Mouse (Mus musculus): ENCODE measurements around the gene Slc25a21.
"Not testable (repeated sequence)": the region's sequence is repeated elsewhere in the genome, so short reads cannot be mapped to it uniquely, and the experiment has no call there.

Gene Slc25a21

DNA sequence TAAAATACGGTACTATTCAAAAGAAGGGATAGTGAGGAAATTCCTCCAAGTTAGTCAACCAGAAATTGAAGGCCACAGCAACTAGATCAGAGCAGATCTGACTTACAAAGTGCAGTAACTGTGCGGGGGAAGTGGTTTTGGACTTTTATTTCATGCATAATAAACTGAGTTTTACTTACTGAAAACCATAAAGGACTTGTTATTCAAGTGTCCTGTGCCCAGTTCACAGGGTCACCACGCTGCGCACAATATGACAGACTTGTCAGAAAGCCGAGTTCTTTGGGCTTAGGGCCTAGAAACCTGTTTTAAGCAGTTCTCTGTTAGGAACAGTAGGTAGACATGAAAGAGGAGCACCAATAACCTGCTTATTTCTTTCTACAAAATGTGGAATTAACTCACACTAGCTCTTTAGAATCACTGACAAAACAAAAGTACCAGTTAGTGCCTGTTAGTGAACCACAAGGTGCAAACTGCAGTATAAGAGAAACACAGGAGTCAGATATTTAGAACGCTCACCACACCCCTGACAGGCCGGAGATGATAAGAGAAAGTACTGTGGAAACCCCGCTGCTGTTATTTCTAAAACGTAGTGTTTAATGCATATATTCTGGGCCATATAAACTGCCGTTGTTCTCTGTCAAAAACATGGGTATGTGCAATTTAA is at the start of gene Slc25a21:
Slc25a21 (minus strand) TSS at position 110 of the 664 bp plus-strand sequence.
- in situ Hi-C loops (cut with MboI; ENCODE audit: low pct_unique_long_range_greater_than_20kb in 1 of 2, low sequenced_read_pairs in 2 of 2, unreplicated experiment in 1 of 2) = loop anchor here in 1 of 2 experiments (10.0 kb wide), 1 partner anchor 513 kb away; no protein-coding TSS in a partner anchor

DNA sequence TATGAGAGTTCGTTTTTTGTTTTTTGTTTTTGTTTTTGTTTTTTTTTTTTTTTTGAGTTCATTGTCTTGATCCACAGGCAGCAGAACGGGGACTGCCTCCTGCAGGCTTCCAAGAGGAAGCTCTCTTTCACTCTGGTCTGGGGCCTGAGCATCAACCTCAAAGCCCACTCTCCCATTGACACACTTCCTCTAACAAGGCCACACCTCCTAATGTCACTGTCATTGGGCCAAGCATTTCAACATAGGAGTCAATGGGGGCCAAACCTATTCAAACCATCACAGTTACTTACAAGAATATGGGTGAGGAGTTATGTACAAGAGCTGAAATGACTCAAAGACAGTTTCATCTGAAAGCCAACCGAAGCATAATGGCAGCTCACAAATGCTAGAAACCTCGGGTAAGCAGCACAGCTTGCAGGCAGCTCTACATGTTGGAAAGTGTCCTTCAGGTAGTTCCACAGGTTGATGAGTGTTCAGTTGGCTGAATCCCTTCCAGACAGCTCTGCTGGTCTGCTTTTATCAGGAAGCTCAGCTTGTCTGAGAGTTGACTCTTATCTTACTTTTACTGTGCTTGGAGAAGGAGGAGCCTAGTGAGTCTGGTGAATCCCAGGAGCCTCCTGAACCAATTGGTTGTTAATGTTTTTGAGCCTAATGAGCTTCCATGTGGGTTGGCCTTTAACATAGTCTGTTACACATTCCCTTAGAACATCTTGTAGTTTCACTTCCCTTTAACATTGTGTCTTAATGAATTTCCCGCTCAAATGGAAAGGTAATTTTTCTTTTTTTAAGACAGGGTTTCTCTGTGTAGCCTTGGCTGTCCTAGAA is 46.6 kb upstream of the Slc25a21 start:
- in situ Hi-C loops (cut with MboI; ENCODE audit: low pct_unique_long_range_greater_than_20kb in 1 of 2, low sequenced_read_pairs in 2 of 2, unreplicated experiment in 1 of 2) = loop anchor here in 1 of 2 experiments (25.0 kb wide), 1 partner anchor 293 kb away; the partner anchor contains the start of gene Foxa1

DNA sequence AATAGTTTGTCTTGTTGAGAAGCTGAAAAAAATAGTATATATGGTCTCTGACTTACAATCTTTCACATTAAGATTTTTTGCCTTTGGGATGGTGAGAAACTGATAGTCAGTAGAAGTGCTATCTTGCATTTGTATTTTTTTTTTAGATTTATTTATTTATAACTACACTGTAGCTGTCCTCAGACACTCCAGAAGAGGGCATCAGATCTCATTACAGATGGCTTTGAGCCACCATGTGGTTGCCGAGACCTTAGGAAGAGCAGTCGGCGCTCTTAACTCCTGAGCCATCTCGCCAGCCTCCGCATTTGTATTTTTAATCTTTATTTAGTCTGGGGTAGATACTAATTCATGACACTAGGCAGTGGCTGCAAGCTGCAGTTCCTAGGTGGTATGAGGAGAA is 36.1 kb upstream of the Slc25a21 start:
- in situ Hi-C loops (cut with MboI; ENCODE audit: low pct_unique_long_range_greater_than_20kb in 1 of 2, low sequenced_read_pairs in 2 of 2, unreplicated experiment in 1 of 2) = loop anchor here in 1 of 2 experiments (25.0 kb wide), 1 partner anchor 304 kb away; the partner anchor contains the start of gene Foxa1

DNA sequence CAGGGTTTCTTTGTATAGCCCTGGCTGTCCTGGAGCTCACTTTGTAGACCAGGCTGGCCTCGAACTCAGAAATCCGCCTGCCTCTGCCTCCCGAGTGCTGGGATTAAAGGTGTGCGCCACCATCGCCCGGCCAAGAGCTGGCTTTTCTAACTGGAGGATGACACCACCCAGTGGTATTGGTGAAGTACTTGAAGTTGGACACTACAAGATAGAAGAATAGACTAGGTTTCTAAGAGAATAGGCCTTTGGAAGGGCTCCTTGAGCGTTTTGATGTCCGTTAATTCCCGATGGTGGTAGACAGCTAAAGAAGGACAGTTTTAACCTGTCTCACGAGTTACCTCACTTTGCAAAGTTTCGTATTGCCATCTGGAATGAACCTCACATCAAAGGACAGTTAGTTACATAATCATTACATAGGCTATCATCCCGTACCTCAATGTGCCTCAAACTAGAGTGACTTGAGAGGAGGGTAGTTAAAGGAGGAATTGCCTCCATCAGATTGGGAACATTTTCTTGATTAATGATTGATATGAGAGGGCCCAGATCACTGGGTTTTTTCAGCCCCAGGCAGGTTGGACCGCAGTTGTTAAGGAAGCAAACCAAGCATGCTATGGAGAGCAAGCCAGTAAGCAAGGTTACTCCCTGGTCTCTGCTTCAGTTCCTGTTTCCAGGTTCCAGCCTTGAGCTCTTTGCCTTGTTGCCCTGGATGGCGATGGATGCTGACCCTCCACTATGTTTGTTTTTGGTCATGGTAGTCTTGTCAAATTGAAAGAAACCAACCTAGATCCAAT is 34.0 kb upstream of the Slc25a21 start:
- in situ Hi-C loops (cut with MboI; ENCODE audit: low pct_unique_long_range_greater_than_20kb in 1 of 2, low sequenced_read_pairs in 2 of 2, unreplicated experiment in 1 of 2) = loop anchor here in 1 of 2 experiments (25.0 kb wide), 1 partner anchor 306 kb away; the partner anchor contains the start of gene Foxa1

DNA sequence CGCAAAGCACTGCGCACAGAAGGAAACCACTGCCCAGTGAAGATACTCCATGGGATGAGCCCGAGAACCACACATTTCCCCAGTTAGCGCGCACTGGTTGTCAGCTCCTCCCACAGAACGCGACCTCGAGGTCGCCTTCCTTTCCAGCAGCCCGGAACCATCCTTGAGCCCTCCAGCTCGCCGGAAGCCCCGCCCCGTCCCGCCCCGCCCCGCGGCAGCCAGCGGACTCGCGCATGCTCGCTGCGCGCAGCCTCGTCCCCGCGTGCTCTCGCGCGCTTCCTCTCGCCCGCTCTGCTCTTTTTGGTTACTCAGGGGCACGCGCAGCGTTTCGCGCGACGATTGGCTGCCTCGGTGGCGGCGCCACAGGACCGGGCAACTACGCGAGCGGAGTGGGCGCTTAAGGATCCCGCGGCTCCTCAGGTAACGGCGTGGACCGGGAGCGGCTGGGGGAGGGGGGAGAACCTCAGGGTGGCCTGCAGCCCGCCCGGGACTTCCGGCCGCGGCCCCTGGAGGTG is 33.0 kb upstream of the Slc25a21 start, which contains the start of the genes Prps1l3 and Mipol1:
Prps1l3 (plus strand) TSS at position 221 of the 515 bp plus-strand sequence.
Mipol1 (plus strand) TSS at position 236 of the 515 bp plus-strand sequence.
- in situ Hi-C loops (cut with MboI; ENCODE audit: low pct_unique_long_range_greater_than_20kb in 1 of 2, low sequenced_read_pairs in 2 of 2, unreplicated experiment in 1 of 2) = loop anchor here in 1 of 2 experiments (25.0 kb wide), 1 partner anchor 307 kb away; the partner anchor contains the start of gene Foxa1

DNA sequence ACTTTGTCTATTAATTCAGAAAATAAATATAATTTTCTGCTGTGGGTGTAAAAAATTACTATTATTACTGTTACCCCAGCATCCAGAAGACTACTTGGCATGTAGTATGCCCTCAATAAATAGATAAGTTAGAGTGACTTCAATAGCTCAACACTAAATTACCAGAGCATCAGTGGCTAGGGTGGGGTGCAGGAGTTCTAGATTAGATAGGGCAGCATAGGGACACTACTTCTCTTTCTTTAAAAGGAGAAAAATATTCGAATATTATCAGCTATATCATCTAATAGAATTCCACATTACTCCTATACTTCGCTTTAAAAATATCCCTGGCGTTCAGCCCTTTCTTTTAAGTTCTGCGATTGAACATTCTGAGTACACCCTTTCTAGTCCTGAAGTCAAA is 32.4 kb upstream of the Slc25a21 start:
- in situ Hi-C loops (cut with MboI; ENCODE audit: low pct_unique_long_range_greater_than_20kb in 1 of 2, low sequenced_read_pairs in 2 of 2, unreplicated experiment in 1 of 2) = loop anchor here in 1 of 2 experiments (25.0 kb wide), 1 partner anchor 308 kb away; the partner anchor contains the start of gene Foxa1

DNA sequence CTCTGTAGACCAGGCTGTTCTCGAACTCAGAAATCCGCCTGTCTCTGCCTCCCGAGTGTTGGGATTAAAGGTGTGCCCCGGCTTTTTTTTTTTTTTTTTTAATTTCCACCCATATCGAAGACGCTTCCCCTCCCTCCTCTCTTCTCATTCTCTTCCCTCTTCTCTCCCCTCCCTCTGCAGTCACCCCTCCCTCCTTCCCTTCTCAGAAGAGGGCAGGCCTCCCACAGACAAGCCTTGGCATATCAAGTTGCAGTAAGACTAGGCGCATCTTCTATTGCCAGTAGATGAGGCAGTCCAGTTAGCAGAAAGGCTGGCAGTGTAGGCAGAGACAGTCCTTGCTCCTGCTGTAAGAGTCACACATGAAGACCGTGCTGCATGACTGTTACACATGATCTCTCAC is 30.5 kb upstream of the Slc25a21 start:
- in situ Hi-C loops (cut with MboI; ENCODE audit: low pct_unique_long_range_greater_than_20kb in 1 of 2, low sequenced_read_pairs in 2 of 2, unreplicated experiment in 1 of 2) = loop anchor here in 1 of 2 experiments (25.0 kb wide), 1 partner anchor 310 kb away; the partner anchor contains the start of gene Foxa1

DNA sequence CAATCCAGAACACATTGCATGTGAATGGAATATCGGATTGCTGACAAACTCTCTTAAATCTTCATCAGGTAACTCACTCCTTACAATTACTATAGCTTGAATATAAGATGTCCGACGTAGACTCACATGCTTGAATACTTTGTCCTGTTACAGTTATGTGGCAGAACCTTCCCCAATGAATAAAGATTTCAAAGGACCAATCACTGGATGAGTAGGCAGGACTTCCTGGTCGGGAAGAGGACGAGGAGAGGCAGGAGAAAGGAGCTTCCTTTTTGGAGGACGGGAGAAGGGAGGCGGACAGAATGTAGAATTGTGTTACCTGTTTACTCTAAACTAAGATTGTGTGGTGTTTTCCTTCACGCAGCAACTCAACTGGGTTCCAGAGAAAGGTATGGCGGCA is 29.1 kb upstream of the Slc25a21 start:
- in situ Hi-C loops (cut with MboI; ENCODE audit: low pct_unique_long_range_greater_than_20kb in 1 of 2, low sequenced_read_pairs in 2 of 2, unreplicated experiment in 1 of 2) = loop anchor here in 1 of 2 experiments (25.0 kb wide), 1 partner anchor 311 kb away; the partner anchor contains the start of gene Foxa1

DNA sequence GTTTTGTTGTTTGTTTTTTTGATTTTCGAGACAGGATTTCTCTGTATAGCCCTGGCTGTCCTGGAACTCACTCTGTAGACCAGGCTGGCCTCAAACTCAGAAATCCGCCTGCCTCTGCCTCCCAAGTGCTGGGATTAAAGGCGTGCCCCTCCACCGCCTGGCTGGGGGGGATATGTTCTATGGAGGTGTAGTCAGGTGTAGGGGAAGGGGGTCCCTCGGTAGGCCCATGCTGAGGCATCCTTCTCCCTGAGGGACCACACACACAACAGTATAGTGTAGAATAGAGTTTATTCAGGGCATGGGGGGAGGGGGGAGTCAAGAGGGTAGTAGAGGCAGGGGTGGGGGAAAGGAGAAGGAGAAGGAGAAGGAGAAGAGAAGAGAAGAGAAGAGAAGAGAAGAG is 15.2 kb upstream of the Slc25a21 start:
- in situ Hi-C loops (cut with MboI; ENCODE audit: low pct_unique_long_range_greater_than_20kb in 1 of 2, low sequenced_read_pairs in 2 of 2, unreplicated experiment in 1 of 2) = not testable (repeated sequence)

DNA sequence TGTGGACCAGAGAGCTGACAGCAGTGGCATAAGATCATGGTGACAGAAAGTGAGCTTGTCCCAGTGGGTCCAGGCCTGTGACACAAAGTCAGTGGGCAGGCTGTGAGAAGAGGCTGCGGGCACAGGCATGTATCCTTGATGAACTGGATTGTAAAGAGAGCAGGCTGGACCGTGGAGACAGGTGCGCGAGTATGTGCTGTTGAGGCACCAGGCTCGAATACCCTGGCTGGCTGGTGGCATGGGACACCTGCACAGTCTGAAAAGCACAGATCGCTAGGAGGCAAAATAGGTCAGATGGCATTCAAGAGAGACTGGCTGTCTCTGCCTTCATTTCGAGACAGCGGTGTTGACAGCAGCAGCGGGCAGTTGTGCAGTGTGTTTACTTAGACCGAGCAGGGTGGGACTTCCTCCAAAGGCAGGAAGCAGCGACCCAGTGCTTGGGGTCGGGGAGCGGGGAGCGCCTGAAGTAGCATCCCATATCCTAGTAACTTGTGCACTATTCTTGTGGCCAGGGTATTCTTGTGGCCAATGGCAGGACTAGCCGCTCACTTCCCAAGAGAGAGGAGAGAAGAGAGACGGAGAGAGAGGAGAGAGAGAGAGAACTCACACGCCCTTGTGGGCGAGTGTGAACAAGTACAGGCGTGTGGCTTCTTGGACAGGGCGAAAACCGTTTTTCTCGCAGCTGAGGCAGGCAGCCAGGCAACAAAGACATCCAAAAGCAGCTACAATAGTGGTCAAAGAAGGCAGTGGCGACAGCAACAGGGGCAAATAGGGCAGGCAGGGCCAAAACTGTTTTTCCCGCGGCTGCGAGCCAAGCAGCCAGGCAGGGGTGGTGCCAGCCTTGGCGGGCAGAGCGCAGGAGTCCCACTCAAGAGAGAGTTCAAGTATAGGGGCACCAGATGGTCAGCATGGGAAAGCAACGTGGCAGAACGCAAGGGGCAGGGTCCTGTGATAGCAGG is 14.4 kb upstream of the Slc25a21 start:
- in situ Hi-C loops (cut with MboI; ENCODE audit: low pct_unique_long_range_greater_than_20kb in 1 of 2, low sequenced_read_pairs in 2 of 2, unreplicated experiment in 1 of 2) = no loop called here

DNA sequence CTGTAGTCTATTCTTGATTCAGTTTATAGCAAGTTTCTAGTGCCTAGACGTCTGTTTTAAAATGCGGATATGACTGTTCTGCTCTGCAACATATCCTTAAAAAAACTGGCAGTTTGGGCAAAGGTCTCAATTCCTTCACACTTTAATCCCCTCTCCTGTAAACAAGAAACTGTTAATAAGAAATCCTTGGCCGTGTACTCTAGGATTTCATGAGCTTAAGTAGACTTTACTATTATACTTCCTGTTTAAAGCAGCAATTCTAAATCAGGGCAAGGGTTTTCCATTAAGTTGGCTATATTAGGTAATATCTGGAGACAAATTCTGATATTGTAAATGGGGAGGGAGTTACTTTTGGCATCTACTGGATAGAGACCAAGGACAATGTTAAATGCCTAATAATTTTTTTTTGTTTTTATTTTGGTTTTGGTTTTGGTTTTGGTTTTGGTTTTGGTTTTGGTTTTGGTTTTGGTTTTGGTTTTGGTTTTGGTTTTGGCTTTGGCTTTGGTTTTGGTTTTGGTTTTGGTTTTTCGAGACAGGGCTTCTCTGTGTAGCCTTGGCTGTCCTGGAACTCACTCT is 7.1 kb upstream of the Slc25a21 start:
- in situ Hi-C loops (cut with MboI; ENCODE audit: low pct_unique_long_range_greater_than_20kb in 1 of 2, low sequenced_read_pairs in 2 of 2, unreplicated experiment in 1 of 2) = no loop called here

DNA sequence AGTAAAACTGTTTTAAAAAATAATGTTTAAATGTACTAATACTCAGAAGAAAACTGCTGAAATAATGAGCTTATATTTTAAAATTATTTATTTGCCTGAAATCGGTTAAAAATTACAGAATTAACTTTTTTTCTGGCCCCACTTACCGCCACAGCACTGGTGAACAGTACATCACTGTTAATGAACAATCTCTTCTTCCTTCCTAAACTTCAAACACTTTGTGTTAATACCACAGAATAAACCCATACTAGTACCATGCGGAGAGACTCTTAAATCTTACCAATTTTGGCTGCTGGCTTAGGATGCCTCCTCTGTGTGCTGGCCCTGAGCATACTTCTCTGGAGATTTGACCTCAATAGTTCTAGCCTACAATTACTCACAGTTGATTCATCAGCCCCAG is 4.6 kb upstream of the Slc25a21 start:
- in situ Hi-C loops (cut with MboI; ENCODE audit: low pct_unique_long_range_greater_than_20kb in 1 of 2, low sequenced_read_pairs in 2 of 2, unreplicated experiment in 1 of 2) = no loop called here

DNA sequence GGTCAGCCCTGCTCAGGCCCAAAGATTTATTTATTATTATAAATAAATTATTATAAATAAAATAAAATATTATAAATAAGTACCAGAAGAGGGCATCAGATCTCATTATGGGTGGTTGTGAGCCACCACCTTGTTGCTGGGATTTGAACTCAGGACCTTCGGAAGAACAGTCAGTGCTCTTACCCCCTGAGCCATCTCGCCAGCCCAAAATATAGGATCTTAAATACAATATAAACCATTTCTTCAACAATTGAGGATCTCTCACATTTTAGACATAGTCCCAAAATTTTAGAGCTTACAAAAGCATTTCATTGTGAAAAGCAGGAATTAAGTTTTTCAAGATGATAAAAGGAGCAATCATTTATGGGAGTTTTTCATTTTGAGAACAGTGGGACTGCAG is 2.2 kb upstream of the Slc25a21 start:
- in situ Hi-C loops (cut with MboI; ENCODE audit: low pct_unique_long_range_greater_than_20kb in 1 of 2, low sequenced_read_pairs in 2 of 2, unreplicated experiment in 1 of 2) = loop anchor here in 1 of 2 experiments (10.0 kb wide), 1 partner anchor 515 kb away; no protein-coding TSS in a partner anchor

DNA sequence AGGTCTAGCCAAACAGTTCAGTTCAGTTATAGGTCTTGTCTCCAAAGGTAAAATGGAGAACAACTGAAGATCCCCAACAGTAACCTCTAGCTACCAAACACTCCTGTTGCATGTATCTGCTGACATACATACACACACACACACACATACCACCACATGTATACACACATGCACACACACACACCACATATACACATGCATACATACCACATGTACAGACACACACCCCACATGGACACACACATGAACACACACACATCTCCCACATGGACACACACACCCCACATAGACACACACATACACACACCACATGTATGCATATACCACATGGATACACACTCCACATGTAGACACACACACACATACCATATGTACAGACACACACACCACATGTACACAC is 997 bp upstream of the Slc25a21 start:
- in situ Hi-C loops (cut with MboI; ENCODE audit: low pct_unique_long_range_greater_than_20kb in 1 of 2, low sequenced_read_pairs in 2 of 2, unreplicated experiment in 1 of 2) = loop anchor here in 1 of 2 experiments (10.0 kb wide), 1 partner anchor 513 kb away; no protein-coding TSS in a partner anchor

DNA sequence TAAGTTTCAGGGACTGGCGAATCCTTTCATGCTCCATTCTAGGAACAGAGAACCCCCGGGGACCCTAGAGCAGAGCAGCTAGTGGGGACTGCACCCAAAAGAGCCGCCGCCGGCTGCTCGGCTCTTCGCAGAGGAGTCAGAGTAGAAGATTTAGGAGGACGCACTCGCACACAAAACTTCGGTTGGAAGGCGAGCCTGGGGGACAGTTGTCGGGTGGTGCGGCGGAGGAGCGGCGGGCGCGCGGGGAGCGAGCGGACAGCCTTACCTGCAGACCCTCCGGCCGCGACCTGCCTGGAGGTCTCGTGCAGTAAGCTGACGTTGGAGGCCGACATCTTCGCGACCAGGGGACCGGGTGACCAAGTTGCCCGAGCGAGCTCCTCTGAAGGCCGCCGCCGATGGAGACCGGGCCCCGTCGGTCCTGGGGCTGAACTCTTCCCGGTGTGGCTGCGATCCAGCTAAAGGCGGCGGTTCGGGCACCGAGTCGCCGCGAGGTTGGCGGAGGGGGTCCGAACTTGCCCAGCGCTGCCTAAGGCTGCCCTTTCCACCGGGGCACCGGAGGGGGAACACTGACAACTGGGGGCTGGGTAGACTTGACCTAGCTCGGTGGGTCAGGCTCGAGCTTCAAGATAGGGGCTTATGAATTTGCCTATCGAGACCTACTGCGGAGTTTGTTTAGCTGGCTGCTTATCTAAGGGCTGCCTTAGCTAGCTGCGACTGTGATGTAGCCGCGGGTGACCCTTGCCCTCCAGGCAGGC is 487 bp downstream of the Slc25a21 start:
- in situ Hi-C loops (cut with MboI; ENCODE audit: low pct_unique_long_range_greater_than_20kb in 1 of 2, low sequenced_read_pairs in 2 of 2, unreplicated experiment in 1 of 2) = loop anchor here in 1 of 2 experiments (10.0 kb wide), 1 partner anchor 512 kb away; no protein-coding TSS in a partner anchor

DNA sequence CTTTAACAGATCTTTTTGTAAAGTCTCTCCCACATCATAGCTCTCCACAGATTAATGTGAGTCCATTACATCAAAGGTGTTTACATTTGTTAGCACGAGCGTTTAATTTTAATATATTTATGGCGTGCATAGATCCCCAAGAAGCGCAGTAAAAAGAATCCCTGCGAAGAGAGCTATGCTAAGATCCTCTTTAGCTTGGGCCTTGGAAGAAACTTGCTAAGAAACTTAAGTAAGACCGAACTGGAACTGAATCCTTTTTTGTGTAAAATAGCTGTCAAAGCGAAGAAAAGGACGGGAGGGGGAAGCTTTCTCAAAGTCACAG is 1.0 kb downstream of the Slc25a21 start:
- in situ Hi-C loops (cut with MboI; ENCODE audit: low pct_unique_long_range_greater_than_20kb in 1 of 2, low sequenced_read_pairs in 2 of 2, unreplicated experiment in 1 of 2) = loop anchor here in 1 of 2 experiments (10.0 kb wide), 1 partner anchor 511 kb away; no protein-coding TSS in a partner anchor
